Mouse (Mus musculus) gastrocnemius, postnatal 10 days (tissue): Measurements from ENCODE around the gene Rfesd. TPM values are rescaled to one million over a fixed set of nuclear protein-coding genes. Genes with fewer than 3 reads are reported as not detected.

Source experiments
- DNase-seq: peaks from one replicate; pipeline ENCODE4 v3.0.0; 2021; ENCODE audit warnings: mixed read lengths
- total RNA-seq, 2 experiments: library from RNA; stranded (reverse); gene quantifications; 2 replicates each; pipeline ENCODE4 v1.2.3; 2021

The Rfesd gene
- total RNA-seq, 2 experiments from 2014 or later: 11.8 to 14.8 TPM

DNA sequence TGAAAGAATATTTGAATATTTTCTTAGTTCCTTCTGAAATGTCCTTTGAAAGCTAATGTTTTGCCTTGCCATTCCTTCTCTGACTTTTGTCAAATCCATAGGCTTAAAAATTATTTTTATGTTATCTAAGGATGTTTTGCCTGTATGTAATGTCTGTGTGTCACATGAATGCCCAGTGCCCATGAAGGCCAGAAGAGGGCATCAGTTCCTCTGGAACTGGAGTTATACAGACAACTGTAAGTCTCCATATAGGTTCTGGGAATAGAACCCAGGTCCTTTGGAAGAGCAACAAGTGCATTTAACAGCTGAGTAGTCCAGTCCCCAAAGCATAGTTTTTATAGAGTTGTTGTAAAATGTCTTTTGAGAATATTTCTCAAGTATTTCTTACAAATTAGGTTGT, 36.6 kb downstream of the Rfesd start:
- DNase-seq: no peak

DNA sequence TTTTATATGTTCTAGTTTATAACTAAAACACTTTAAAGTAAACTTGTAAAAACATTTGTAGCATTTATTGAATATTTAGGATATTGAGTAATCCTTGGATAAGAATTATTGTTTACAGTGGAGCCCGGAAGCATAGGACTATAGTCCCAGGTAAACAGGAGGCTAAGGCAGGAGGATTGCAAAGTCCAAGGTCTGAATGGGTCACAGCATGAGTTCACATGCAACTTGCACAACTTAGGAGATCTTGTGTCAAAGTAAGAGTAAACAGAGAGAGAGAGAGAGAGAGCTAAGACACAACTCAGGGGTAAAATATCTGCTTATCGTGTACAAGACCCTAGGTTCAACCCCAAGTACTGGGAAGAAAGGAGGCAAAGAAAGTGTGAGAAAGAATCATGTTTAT, 41.9 kb downstream of the Rfesd start:
- no peak for DNase-seq

DNA sequence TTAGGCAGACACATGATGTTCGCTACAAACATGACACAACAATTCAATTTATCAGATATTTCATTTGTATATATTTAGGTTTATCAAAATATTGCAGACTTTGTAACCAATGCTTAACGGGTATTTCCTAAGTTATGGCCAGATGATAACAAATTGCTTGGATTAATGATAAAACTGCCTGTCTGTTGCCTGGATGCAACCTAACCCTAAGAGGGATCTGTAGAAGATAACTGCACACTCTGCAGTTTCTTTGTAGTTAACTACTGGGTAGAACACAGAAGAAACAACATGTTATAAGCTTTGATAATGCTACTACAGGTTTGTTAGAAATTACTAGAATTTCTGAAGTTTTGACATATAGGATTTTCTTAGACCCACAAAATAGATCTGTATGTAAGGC, 42.3 kb downstream of the Rfesd start:
- DNase-seq: no peak

DNA sequence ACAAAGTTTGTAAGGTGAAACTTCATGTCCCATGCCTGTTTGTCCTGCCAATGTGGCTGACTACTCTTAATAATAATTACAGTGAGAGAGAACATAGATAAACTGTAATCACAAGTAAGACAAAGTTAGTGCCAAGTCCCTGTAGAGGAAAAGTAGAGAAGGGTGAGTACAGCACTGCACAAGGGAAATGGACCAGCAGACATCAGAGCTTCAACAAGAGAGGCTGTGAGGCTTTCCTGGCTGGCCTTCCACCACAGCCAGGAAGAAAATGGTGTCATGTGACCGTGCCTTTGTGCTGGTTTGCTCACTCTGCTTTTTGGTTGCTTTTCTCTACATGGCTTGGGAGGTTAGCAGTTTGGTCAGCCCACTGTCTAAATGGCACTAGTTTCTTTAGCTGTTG, 42.9 kb downstream of the Rfesd start:
- DNase-seq: no peak

DNA sequence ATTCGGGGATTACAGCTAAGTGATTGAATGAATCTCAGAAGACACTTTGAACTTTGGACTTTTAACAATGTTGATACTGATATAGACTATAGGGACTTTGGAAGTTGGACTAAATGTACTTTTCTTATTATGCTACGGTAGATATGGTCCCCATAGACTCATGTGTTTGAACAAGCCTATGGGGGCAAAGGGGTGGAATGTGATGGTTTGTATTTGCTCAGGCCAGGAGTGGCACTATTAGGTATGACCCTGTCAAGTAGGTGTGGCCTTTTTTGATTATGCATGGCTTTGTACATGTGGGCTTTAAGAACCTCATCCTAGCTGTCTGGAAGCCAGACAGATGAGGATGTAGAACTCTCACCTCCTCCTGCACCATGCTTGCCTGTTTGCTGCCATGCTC, 44.0 kb downstream of the Rfesd start:
- no peak for DNase-seq

DNA sequence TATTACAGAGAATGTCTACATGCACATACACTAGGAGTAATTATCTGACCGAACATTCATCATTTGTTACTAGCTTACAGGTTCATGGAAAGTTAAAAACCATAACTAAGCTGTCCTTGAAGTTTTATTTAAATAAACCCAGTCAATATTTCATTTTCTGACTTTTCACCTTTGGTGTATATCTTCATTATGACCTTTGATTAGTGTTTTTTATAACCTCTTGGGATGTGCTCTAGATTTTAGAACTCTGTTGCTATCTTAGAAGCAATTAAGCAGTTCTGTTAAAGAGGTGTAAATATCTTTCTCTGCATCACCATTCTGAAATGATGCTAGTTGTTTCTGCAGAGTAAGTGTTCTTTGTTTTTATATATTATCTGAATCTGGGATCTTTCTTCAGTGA, 51.7 kb downstream of the Rfesd start, which contains the start of gene Spata9:
TSS of gene Spata9 (plus strand) at position 301 of the 400 bp plus-strand sequence.
- DNase-seq: no peak

DNA sequence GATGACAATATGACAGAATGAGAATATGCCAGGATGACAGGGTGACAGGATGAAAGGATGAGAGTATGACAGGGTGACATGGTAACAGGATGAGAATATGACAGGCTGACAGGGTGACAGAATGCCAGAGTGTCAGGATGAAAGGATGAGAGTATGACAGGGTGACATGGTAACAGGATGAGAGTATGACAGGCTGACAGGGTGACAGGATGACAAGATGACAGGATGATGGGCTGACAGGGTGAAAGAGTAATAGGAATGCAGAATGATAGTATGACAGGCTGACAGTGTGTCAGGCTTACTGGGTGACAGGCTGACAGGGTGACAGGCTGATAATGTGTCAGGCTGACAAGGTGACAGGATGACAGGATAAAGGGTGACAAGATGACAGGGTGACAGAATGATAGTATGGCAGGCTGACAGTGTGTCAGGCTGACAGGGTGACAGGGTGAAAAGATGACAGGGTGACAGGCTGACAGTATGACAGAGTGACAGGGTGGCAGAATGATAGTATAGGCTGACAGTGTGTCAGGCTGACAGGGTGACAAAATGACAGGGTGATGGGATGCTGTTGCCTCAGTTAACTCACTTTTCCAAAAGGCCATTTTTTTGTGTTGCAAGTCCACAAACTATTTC, 63.0 kb downstream of the Rfesd start:
- no peak for DNase-seq

Other genes starting within 250 kb of the Rfesd start
- 10 to 100 TPM; 35.2 to 36.7 TPM for gene Glrx, start 178.9 kb downstream of the Rfesd start, total RNA-seq
- 10 to 100 TPM; 23.1 to 26.0 TPM for gene Rhobtb3, start 74.8 kb downstream of the Rfesd start, total RNA-seq
- gene Spata9, start 51.6 kb downstream of the Rfesd start, total RNA-seq: not detected
- gene Gpr150, start 38.3 kb upstream of the Rfesd start, total RNA-seq: not detected
- gene Arsk, start 79.9 kb upstream of the Rfesd start, total RNA-seq: 1 to 10 TPM; 5.1 to 7.1 TPM
- gene Ttc37, start 80.0 kb upstream of the Rfesd start, total RNA-seq: 10 to 100 TPM; 11.4 to 16.5 TPM